20 mouse cellular contexts compared by ENCODE assay signal in genomic region chr16:43219367-43219766, GRCm38 (mm10).
DNase-seq lines count a peak whose midpoint lies in the region; ATAC-seq and TF ChIP-seq lines count a peak whose summit lies in the region.
"Had no signal": no experiment of that assay in that cellular context is flagged by ENCODE, and none has a peak within 500 bp of the region (broad histone marks: within the 10 kb centered on the region; RNA-seq: fewer than 3 reads in every experiment).

No protein-coding gene starts in this region.

- no peak overlapping the region for H3K27ac ChIP-seq in kidney, adult 2 months (ENCODE audit: insufficient read depth, low read depth, low read length)
- no peak overlapping the region for H3K27ac ChIP-seq in CH12.LX (ENCODE audit: insufficient read depth, low read depth)
- no peak overlapping the region for H3K27ac ChIP-seq in kidney, embryonic 16.5 days (ENCODE audit: low read length)
- H3K27ac ChIP-seq: forebrain, embryonic 13.5 days; heart, embryonic 13.5 days; limb, embryonic 12.5 days; macrophage had no signal

- DNase-seq in kidney, adult 2 months, result no peak
- no peak for DNase-seq in kidney, postnatal 14 days
- DNase-seq in 416B (ENCODE audit: low read depth) (peak; percentile 33), CH12.LX (ENCODE audit: extremely low read depth) (peak; percentile 35)
- DNase-seq in adrenal gland, postnatal 4 days (ENCODE audit: low spot score in 2 of 2), result no peak
- DNase-seq: adrenal gland, postnatal 10 days; cerebellum, adult 8-10 months; heart, postnatal 14 days; kidney, adult 8-10 months; kidney, postnatal 25 days; right cerebral cortex, adult 18-20 months had no signal

- H3K9ac ChIP-seq in CH12.LX (ENCODE audit: insufficient read depth, low read depth), result no peak overlapping the region
- no peak overlapping the region for H3K9ac ChIP-seq in kidney, embryonic 16.5 days (replicated peaks; ENCODE audit: low read length)
- H3K9ac ChIP-seq: forebrain, embryonic 13.5 days; heart, embryonic 13.5 days; limb, embryonic 12.5 days had no signal

- TF ChIP-seq POLR2A in kidney, adult 2 months (IDR thresholded peaks at IDR 0.05; ENCODE audit: low read depth, low read length), result no peak
- no peak for TF ChIP-seq POLR2A in CH12.LX (IDR thresholded peaks at IDR 0.05; ENCODE audit: low read depth, low read length)

- in situ Hi-C loops in CH12.LX (cut with MboI; ENCODE audit: low pct_ligation_motif_present, low pct_unique_long_range_greater_than_20kb, low sequenced_read_pairs), result no loop called here

- peak; percentile 75 for TF ChIP-seq RAD21 in CH12.LX (IDR thresholded peaks at IDR 0.05; ENCODE audit: low read depth, low read length)

- H3K4me2 ChIP-seq in CH12.LX (ENCODE audit: insufficient read depth, low read depth, poor library complexity, severe bottlenecking), result no peak overlapping the region
- no peak overlapping the region for H3K4me2 ChIP-seq in kidney, embryonic 16.5 days (replicated peaks; ENCODE audit: low read depth, low read length)
- H3K4me2 ChIP-seq: forebrain, embryonic 13.5 days; heart, embryonic 13.5 days; limb, embryonic 12.5 days; midbrain, embryonic 11.5 days had no signal

- ATAC-seq in megakaryocyte progenitor cell, adult 5-6 weeks (replicated peaks; ENCODE audit: poor library complexity), result 0 out of 2 replicates have a peak, but pooled peaks have one; percentile 31
- ATAC-seq in kidney, embryonic 16.5 days (ENCODE audit: low FRiP score, low TSS enrichment), result no peak
- ATAC-seq: forebrain, embryonic 13.5 days; lung, postnatal 0 days had no signal

- dilution Hi-C loops in CH12.LX (cut with MboI; ENCODE audit: extremely low pct_ligation_motif_present, extremely low pct_unique_long_range_greater_than_20kb, low sequenced_read_pairs), result no loop called here

- peak; percentile 27; the same call in 1 of the 2 replicates for TF ChIP-seq CTCF in kidney, adult 2 months (conservative IDR thresholded peaks at IDR 0.05; ENCODE audit: insufficient read depth, insufficient read length, low read depth, low read length)
- peak in 1 of 2 experiments; percentile 67; a peak in 3 of 4 replicates for TF ChIP-seq CTCF in CH12.LX (conservative IDR thresholded peaks at IDR 0.05 in 1 of 2, IDR thresholded peaks at IDR 0.05 in 1 of 2; ENCODE audit: low read depth in 2 of 2, low read length in 2 of 2)

- WGBS in kidney, adult 2 months, result 98% methylated on average over 1 of the region's 1 CpGs
- 90% methylated on average over 1 of the region's 1 CpGs for WGBS in kidney, embryonic 16.5 days

- no peaks in the 10 kb centered on the region for H3K36me3 ChIP-seq in kidney, adult 2 months (ENCODE audit: control insufficient read depth, insufficient read depth, low read length)
- no peaks in the 10 kb centered on the region for H3K36me3 ChIP-seq in CH12.LX (replicated peaks in 1 of 2; ENCODE audit: control insufficient read depth in 1 of 2, insufficient read depth in 1 of 2, low read length in 1 of 2)
- H3K36me3 ChIP-seq in kidney, embryonic 16.5 days (ENCODE audit: insufficient read depth, low read length), result no peaks in the 10 kb centered on the region
- H3K36me3 ChIP-seq: G1E; heart, embryonic 13.5 days; limb, embryonic 12.5 days had no signal

- H3K27me3 ChIP-seq in kidney, adult 2 months (replicated peaks; ENCODE audit: control insufficient read depth, insufficient read depth, low read length), result no peaks in the 10 kb centered on the region
- no peaks in the 10 kb centered on the region for H3K27me3 ChIP-seq in CH12.LX (replicated peaks)
- H3K27me3 ChIP-seq in kidney, embryonic 16.5 days (ENCODE audit: insufficient read depth, low read length), result no peaks in the 10 kb centered on the region
- H3K27me3 ChIP-seq: forebrain, embryonic 13.5 days; heart, embryonic 13.5 days; limb, embryonic 12.5 days had no signal

- peaks cover 2% of the 10 kb centered on the region; the same call in 1 of the 2 replicates for H3K4me1 ChIP-seq in kidney, adult 2 months (ENCODE audit: control insufficient read depth, insufficient read depth, low read length)
- no peaks in the 10 kb centered on the region for H3K4me1 ChIP-seq in CH12.LX (ENCODE audit: control insufficient read depth in 1 of 2, insufficient read depth in 2 of 2)
- peaks cover 6% of the 10 kb centered on the region; the same call in 1 of the 2 replicates for H3K4me1 ChIP-seq in kidney, embryonic 16.5 days (ENCODE audit: insufficient read depth, low read length)
- H3K4me1 ChIP-seq: heart, embryonic 13.5 days had no signal

- no peak overlapping the region for H3K4me3 ChIP-seq in kidney, adult 2 months (ENCODE audit: insufficient read depth, low read depth, low read length)
- H3K4me3 ChIP-seq in CH12.LX (replicated peaks in 1 of 3; ENCODE audit: low read depth in 2 of 3, low read length in 2 of 3, poor library complexity in 1 of 3), result no peak overlapping the region
- H3K4me3 ChIP-seq in kidney, embryonic 16.5 days (ENCODE audit: low read length), result no peak overlapping the region
- H3K4me3 ChIP-seq: forebrain, embryonic 13.5 days; heart, embryonic 13.5 days; limb, embryonic 12.5 days had no signal

- H3K79me2 ChIP-seq in CH12.LX (replicated peaks; ENCODE audit: control insufficient read depth, extremely low read depth, insufficient read depth, poor library complexity, severe bottlenecking), result no peaks in the 10 kb centered on the region

- H3K9me3 ChIP-seq in CH12.LX (replicated peaks; ENCODE audit: low read length), result no peaks in the 10 kb centered on the region
- H3K9me3 ChIP-seq in kidney, embryonic 16.5 days (ENCODE audit: low read length), result no peaks in the 10 kb centered on the region
- H3K9me3 ChIP-seq: forebrain, embryonic 13.5 days; G1E; heart, embryonic 13.5 days; limb, embryonic 12.5 days had no signal

- TF ChIP-seq EP300 in CH12.LX (IDR thresholded peaks at IDR 0.05; ENCODE audit: low read length), result no peak

TF ChIP-seq in CH12.LX, 34 proteins besides CTCF, POLR2A, EP300 and RAD21:
- TF ChIP-seq MXI1 (IDR thresholded peaks at IDR 0.05; ENCODE audit: low read depth, low read length) (no peak), BHLHE40 (IDR thresholded peaks at IDR 0.05; ENCODE audit: low read depth, low read length) (peak; percentile 33; the same call in 1 of the 2 replicates), CHD2 (IDR thresholded peaks at IDR 0.05; ENCODE audit: low read length) (no peak), SMC3 (IDR thresholded peaks at IDR 0.05; ENCODE audit: low read depth, low read length) (peak; percentile 75), MYC (IDR thresholded peaks at IDR 0.05; ENCODE audit: low read depth, low read length) (peak; percentile 70)

Comparison
In these comparisons a context has a peak if more than half of its experiments do, and no peak if none do; other contexts are left out.
1. DNase-seq: peak in 416B (single experiment) and CH12.LX (single experiment); none in kidney, adult 2 months (single experiment), kidney, postnatal 14 days (single experiment) and adrenal gland, postnatal 4 days (0 of 2).